Mouse (Mus musculus) kidney, postnatal 0 days (tissue): Measurements from ENCODE around the gene Hist1h2ae. TPM values are rescaled to one million over a fixed set of nuclear protein-coding genes. Genes with fewer than 3 reads are reported as not detected.
"Not testable (repeated sequence)": the region's sequence is repeated elsewhere in the genome, so short reads cannot be mapped to it uniquely, and the experiment has no call there.

Experiments
- ATAC-seq: fragments of 200-750 bp; cut with Nextera tagmentation; replicated peaks from 2 replicates; pipeline ENCODE4 v1.8.0; 2017; ENCODE audit warnings: low read depth, moderate number of reproducible peaks, moderate TSS enrichment, moderate library complexity; ENCODE audit not compliant: low FRiP score
- DNase-seq: peaks from one replicate; pipeline ENCODE4 v3.0.0-alpha.2; 2016; ENCODE audit warnings: low spot score
- H3K27ac ChIP-seq: fragments of 300-500 bp; sonication (generic); 2 replicates; pipeline ENCODE4 v1.5.1; 2014; ENCODE audit warnings: mild to moderate bottlenecking
- H3K27me3 ChIP-seq: fragments of 300-500 bp; sonication (generic); 2 replicates; pipeline ENCODE4 v1.6.1; 2014; ENCODE audit warnings: low read length, mixed read lengths; ENCODE audit not compliant: insufficient read depth
- H3K36me3 ChIP-seq: fragments of 300-500 bp; sonication (generic); 2 replicates; pipeline ENCODE4 v1.6.1; 2014; ENCODE audit warnings: low read length, mixed read lengths; ENCODE audit not compliant: insufficient read depth
- H3K4me1 ChIP-seq: fragments of 300-500 bp; sonication (generic); replicated peaks from 2 replicates; pipeline ENCODE4 v1.6.1; 2014; ENCODE audit warnings: antibody characterized with exemption, low read length, mixed read lengths; ENCODE audit not compliant: insufficient read depth
- H3K4me2 ChIP-seq: fragments of 300-500 bp; sonication (generic); 2 replicates; pipeline ENCODE4 v1.6.1; 2014; ENCODE audit warnings: mild to moderate bottlenecking, low read length, moderate library complexity, mixed read lengths
- H3K4me3 ChIP-seq: fragments of 300-500 bp; sonication (generic); replicated peaks from 2 replicates; pipeline ENCODE4 v1.5.1; 2014; ENCODE audit warnings: low read depth, low read length
- H3K9ac ChIP-seq: fragments of 300-500 bp; sonication (generic); 2 replicates; pipeline ENCODE4 v1.6.1; 2014; ENCODE audit warnings: low read depth, low read length
- H3K9me3 ChIP-seq: fragments of 300-500 bp; sonication (generic); replicated peaks from 2 replicates; pipeline ENCODE4 v1.6.1; 2016; ENCODE audit warnings: low read length, inconsistent platforms, mixed read lengths
- CTCF ChIP-seq: IDR thresholded peaks from 2 replicates; pipeline ENCODE4 v1.5.1; 2016; ENCODE audit warnings: antibody characterized with exemption, low read depth, mild to moderate bottlenecking, moderate library complexity
- WGBS: fragments of 180-500 bp; shearing (Covaris S2); extraction: QIAGEN DNeasy Blood & Tissue Kit; methylation state at CpG from one replicate; pipeline ENCODE4 v1.1.7; 2014; 5-methylcytosine and 5-hydroxymethylcytosine counted together
- polyA plus RNA-seq: library from polyadenylated mRNA; unstranded; fragments of >200 nt; fragmentation: Nextera tagmentation; extraction: Ambion mirVana; gene quantifications from 2 replicates; pipeline ENCODE4 v1.2.1, GENCODE M21; 2015

Hist1h2ae gene
- polyA plus RNA-seq, 1 experiment from 2014 or later = 50.2 TPM

- Histone ChIP-seq H3K4me3 (peak overlapping the region; percentile 38; the same call in 1 of the 2 replicates), H3K9ac (peak overlapping the region; percentile 58; the same call in 1 of the 2 replicates), H3K9me3 (no peaks in the 10 kb centered on the region), H3K27ac (peak overlapping the region; percentile 90), H3K27me3 (no peaks in the 10 kb centered on the region), H3K4me2 (peak overlapping the region; percentile 62), H3K36me3 (no peaks in the 10 kb centered on the region), H3K4me1 (no peaks in the 10 kb centered on the region)
- ATAC-seq (no peak), DNase-seq (no peak)
- WGBS = 47% methylated on average over 8 of the region's 8 CpGs
- TF ChIP-seq CTCF = no peak
Observed at GRCm38 (mm10) chr13:23551931-23552914, 18.8 kb downstream of the Hist1h2ae start.

- TF ChIP-seq CTCF = peak; percentile 62
- H3K27ac ChIP-seq = peak within 1 kb of the TSS; percentile 90
- not testable (repeated sequence) for H3K4me1 ChIP-seq, H3K27me3 ChIP-seq, H3K36me3 ChIP-seq, H3K9me3 ChIP-seq
- H3K4me2 ChIP-seq = peak within 1 kb of the TSS; percentile 62
- H3K4me3 ChIP-seq = peak within 1 kb of the TSS; percentile 38
- under 1% methylated on average over 47 of the region's 47 CpGs for WGBS
- peak within 1 kb of the TSS; percentile 58 for H3K9ac ChIP-seq
- peak; percentile 99 for DNase-seq
- peak; percentile 78 for ATAC-seq
Observed at GRCm38 (mm10) chr13:23551146-23551834, 19.7 kb downstream of the Hist1h2ae start, which contains the start of gene Hist1h4f. Hist1h4f (minus strand) TSS chr13:23551648.

- H3K36me3 ChIP-seq = no peaks in the 10 kb centered on the region
- peak overlapping the region; percentile 90 for H3K27ac ChIP-seq
- under 1% methylated on average over 3 of the region's 3 CpGs for WGBS
- DNase-seq (peak; percentile 49), ATAC-seq (no peak)
- no peaks in the 10 kb centered on the region for H3K27me3 ChIP-seq
- peak overlapping the region; percentile 58 for H3K9ac ChIP-seq
- H3K4me2 ChIP-seq = peak overlapping the region; percentile 62
- no peaks in the 10 kb centered on the region for H3K9me3 ChIP-seq
- no peaks in the 10 kb centered on the region for H3K4me1 ChIP-seq
- TF ChIP-seq CTCF = no peak
- peak overlapping the region; percentile 38 for H3K4me3 ChIP-seq
Observed at GRCm38 (mm10) chr13:23550761-23551145, 20.3 kb downstream of the Hist1h2ae start.

- WGBS = 75% methylated on average over 5 of the region's 5 CpGs
- H3K27me3 ChIP-seq = no peaks in the 10 kb centered on the region
- no peak overlapping the region for H3K9ac ChIP-seq
- ATAC-seq (no peak), DNase-seq (no peak)
- H3K4me3 ChIP-seq = no peak overlapping the region
- no peak overlapping the region for H3K4me2 ChIP-seq
- H3K9me3 ChIP-seq = no peaks in the 10 kb centered on the region
- no peak for TF ChIP-seq CTCF
- no peaks in the 10 kb centered on the region for H3K4me1 ChIP-seq
- no peaks in the 10 kb centered on the region for H3K36me3 ChIP-seq
- H3K27ac ChIP-seq = no peak overlapping the region
Observed at GRCm38 (mm10) chr13:23546694-23547093, 24.3 kb downstream of the Hist1h2ae start.

- H3K9me3 ChIP-seq, H3K36me3 ChIP-seq, H3K27me3 ChIP-seq, DNase-seq, H3K4me1 ChIP-seq, H3K9ac ChIP-seq: not testable (repeated sequence)
- WGBS = 0% methylated on average over 11 of the region's 14 CpGs
- peak overlapping the region; percentile 93; the same call in 1 of the 2 replicates for H3K27ac ChIP-seq
- H3K4me2 ChIP-seq = peak overlapping the region; percentile 71
- peak; percentile 4; the same call in 1 of the 2 replicates for ATAC-seq
- H3K4me3 ChIP-seq = peak overlapping the region; percentile 43
Observed at GRCm38 (mm10) chr13:23544787-23545120, 26.3 kb downstream of the Hist1h2ae start.

- H3K4me3 ChIP-seq = peak within 1 kb of the TSS; percentile 43
- WGBS = under 1% methylated on average over 21 of the region's 45 CpGs
- no peaks in the 10 kb centered on the region for H3K27me3 ChIP-seq
- H3K4me1 ChIP-seq = no peaks in the 10 kb centered on the region
- no peak for TF ChIP-seq CTCF
- H3K9ac ChIP-seq = peak within 1 kb of the TSS; percentile 63
- no peaks in the 10 kb centered on the region for H3K36me3 ChIP-seq
- ATAC-seq (peak; percentile 93), DNase-seq (peak; percentile 99)
- no peaks in the 10 kb centered on the region for H3K9me3 ChIP-seq
- H3K27ac ChIP-seq = peak within 1 kb of the TSS; percentile 93
- peak within 1 kb of the TSS; percentile 71 for H3K4me2 ChIP-seq
Observed at GRCm38 (mm10) chr13:23543965-23544786, 26.8 kb downstream of the Hist1h2ae start, which contains the start of gene Hist1h3f. Hist1h3f (plus strand) TSS chr13:23544052.

- H3K27ac ChIP-seq = peak within 1 kb of the TSS; percentile 93
Observed at GRCm38 (mm10) chr13:23542999-23543607, 27.9 kb downstream of the Hist1h2ae start, which contains the start of gene Hist1h2bh. Hist1h2bh (minus strand) TSS chr13:23543392.

GRCm38 (mm10) chr13:23542225-23542980, 28.6 kb downstream of the Hist1h2ae start:
- H3K4me3 ChIP-seq = peak overlapping the region; percentile 38
- not testable (repeated sequence) for H3K36me3 ChIP-seq, H3K4me1 ChIP-seq, H3K27me3 ChIP-seq, ATAC-seq, DNase-seq, H3K9me3 ChIP-seq
- peak overlapping the region; percentile 71 for H3K4me2 ChIP-seq
- peak overlapping the region; percentile 60 for H3K9ac ChIP-seq
- 6% methylated on average over 3 of the region's 3 CpGs for WGBS
- peak overlapping the region; percentile 90 for H3K27ac ChIP-seq

More at GRCm38 (mm10) chr13:23542999-23543607, 27.9 kb downstream of the Hist1h2ae start, which contains the start of gene Hist1h2bh:
- DNase-seq = peak; percentile 99
- Histone ChIP-seq H3K9ac (peak within 1 kb of the TSS; percentile 60), H3K4me2 (peak within 1 kb of the TSS; percentile 71), H3K4me3 (peak within 1 kb of the TSS; percentile 43)
- under 1% methylated on average over 26 of the region's 42 CpGs for WGBS
- not testable (repeated sequence) for H3K27me3 ChIP-seq, H3K9me3 ChIP-seq, H3K36me3 ChIP-seq, H3K4me1 ChIP-seq
- peak; percentile 92 for ATAC-seq
